Mouse (Mus musculus) liver, embryonic 15.5 days (tissue): ENCODE measurements around the gene Rps2. TPM values are rescaled to one million over a fixed set of nuclear protein-coding genes. Genes with fewer than 3 reads are reported as not detected.
A peak's percentile ranks its signal among the peaks of the same experiment; 100 is the strongest.

Experiments used
- ATAC-seq: fragments of 200-750 bp; cut with Nextera tagmentation; 2 replicates; pipeline ENCODE4 v1.8.0; 2017; ENCODE audit warnings: moderate number of reproducible peaks, mild to moderate bottlenecking, moderate library complexity; ENCODE audit not compliant: insufficient read depth
- H3K27ac ChIP-seq: fragments of 300-500 bp; sonication (generic); replicated peaks from 2 replicates; pipeline ENCODE4 v1.5.1; 2015; ENCODE audit warnings: mild to moderate bottlenecking, inconsistent platforms
- H3K27me3 ChIP-seq: fragments of 300-500 bp; sonication (generic); 2 replicates; pipeline ENCODE4 v1.6.1; 2015; ENCODE audit warnings: mild to moderate bottlenecking, inconsistent platforms
- H3K36me3 ChIP-seq: fragments of 300-500 bp; sonication (generic); replicated peaks from 2 replicates; pipeline ENCODE4 v1.6.1; 2015; ENCODE audit warnings: moderate library complexity, mild to moderate bottlenecking, inconsistent platforms
- H3K4me1 ChIP-seq: fragments of 300-500 bp; sonication (generic); replicated peaks from 2 replicates; pipeline ENCODE4 v1.6.1; 2015; ENCODE audit warnings: inconsistent platforms
- H3K4me2 ChIP-seq: fragments of 300-500 bp; sonication (generic); 2 replicates; pipeline ENCODE4 v1.6.1; 2015; ENCODE audit warnings: moderate library complexity, mild to moderate bottlenecking, inconsistent platforms
- H3K4me3 ChIP-seq: fragments of 300-500 bp; sonication (generic); replicated peaks from 2 replicates; pipeline ENCODE4 v1.5.1; 2015; ENCODE audit warnings: mild to moderate bottlenecking, inconsistent platforms
- H3K9ac ChIP-seq: fragments of 300-500 bp; sonication (generic); 2 replicates; pipeline ENCODE4 v1.6.1; 2015; ENCODE audit warnings: moderate library complexity, mild to moderate bottlenecking, inconsistent platforms
- H3K9me3 ChIP-seq: fragments of 300-500 bp; sonication (generic); replicated peaks from 2 replicates; pipeline ENCODE4 v1.6.1; 2016; ENCODE audit warnings: inconsistent platforms
- WGBS: fragments of 180-500 bp; shearing (Covaris S2); methylation state at CpG from one replicate; pipeline ENCODE4 v1.1.7; 2015; ENCODE audit warnings: mixed read lengths; ENCODE audit not compliant: insufficient replicate concordance; 5-methylcytosine and 5-hydroxymethylcytosine counted together
- polyA plus RNA-seq: library from polyadenylated mRNA; unstranded; fragments of >200 nt; fragmentation: Nextera tagmentation; extraction: Ambion mirVana; gene quantifications from 2 replicates; pipeline ENCODE4 v1.2.1, GENCODE M21; 2015

Rps2 gene
- polyA plus RNA-seq, 1 experiment from 2014 or later = 1,043 TPM

GRCm38 (mm10) chr17:24722220-24722924 lies 4.5 kb downstream of the Rps2 start:
- Histone ChIP-seq H3K9ac (peak overlapping the region; percentile 90), H3K27me3 (0 out of 2 replicates have a peak, but pooled peaks cover under 1% of the 10 kb centered on the region), H3K4me1 (peaks cover 57% of the 10 kb centered on the region), H3K4me3 (peak overlapping the region; percentile 92), H3K4me2 (peak overlapping the region; percentile 89), H3K36me3 (peaks cover 23% of the 10 kb centered on the region), H3K27ac (peak overlapping the region; percentile 88), H3K9me3 (no peaks in the 10 kb centered on the region)
- no peak for ATAC-seq
- 14% methylated on average over 13 of the region's 13 CpGs for WGBS

DNA sequence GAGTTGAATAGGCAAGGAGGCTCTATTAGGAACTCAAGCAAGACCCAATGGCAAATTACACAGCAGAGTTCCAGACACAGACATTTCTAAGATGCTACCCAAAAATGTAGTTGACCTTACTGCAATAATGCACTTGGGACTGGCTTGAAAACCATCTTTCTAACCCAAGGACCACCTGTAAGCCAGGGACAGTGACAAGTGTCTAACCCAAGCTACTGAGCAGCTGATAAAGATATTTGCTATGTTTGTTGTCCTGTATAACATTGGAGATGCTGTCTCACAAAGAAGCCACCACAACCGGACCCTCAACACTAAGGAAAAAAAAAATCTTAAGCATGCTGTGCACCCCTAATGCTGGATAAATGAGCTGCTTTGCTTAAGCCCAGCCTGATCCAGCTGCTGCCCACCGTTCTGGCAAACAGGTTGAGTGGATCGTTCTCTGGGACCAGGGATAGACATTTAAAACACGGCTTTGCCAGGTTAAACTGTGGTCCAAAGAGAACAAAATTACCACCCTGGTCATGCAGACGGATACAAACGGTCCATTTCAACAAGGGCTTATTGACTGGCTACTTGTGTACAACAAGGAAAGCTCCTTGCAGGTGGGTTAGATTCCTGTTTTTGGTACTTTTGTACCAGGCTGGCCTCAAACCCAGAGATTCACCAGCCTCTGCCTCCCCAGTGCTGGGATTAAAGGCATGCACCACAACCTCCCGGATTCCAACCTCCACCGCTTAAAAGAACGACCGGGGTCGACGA lies 5.4 kb downstream of the Rps2 start:
- Histone ChIP-seq H3K27me3 (peaks cover 10% of the 10 kb centered on the region; the same call in 1 of the 2 replicates), H3K36me3 (peaks cover 17% of the 10 kb centered on the region), H3K9me3 (no peaks in the 10 kb centered on the region), H3K4me2 (peak overlapping the region; percentile 89), H3K4me1 (peaks cover 50% of the 10 kb centered on the region), H3K27ac (peak overlapping the region; percentile 88), H3K9ac (peak overlapping the region; percentile 90), H3K4me3 (peak overlapping the region; percentile 92)
- WGBS = under 1% methylated on average over 12 of the region's 12 CpGs
- no peak for ATAC-seq

DNA sequence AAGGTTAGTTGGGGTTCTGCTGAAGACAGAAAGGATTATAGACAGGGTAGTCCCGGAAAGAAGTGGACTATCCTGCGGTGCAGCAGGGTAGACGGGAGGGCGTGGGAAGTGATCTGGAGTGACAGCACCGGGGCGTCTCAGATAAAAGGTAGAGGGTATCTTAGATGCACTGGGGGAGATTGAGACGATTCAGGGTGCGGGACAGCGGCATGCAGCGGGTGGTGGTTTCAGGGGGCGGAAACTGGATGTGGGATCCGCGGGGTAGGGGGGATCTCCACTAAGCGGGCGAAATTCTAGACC lies 5.9 kb downstream of the Rps2 start:
- H3K4me3 ChIP-seq = peak overlapping the region; percentile 92
- WGBS = under 1% methylated on average over 15 of the region's 15 CpGs

DNA sequence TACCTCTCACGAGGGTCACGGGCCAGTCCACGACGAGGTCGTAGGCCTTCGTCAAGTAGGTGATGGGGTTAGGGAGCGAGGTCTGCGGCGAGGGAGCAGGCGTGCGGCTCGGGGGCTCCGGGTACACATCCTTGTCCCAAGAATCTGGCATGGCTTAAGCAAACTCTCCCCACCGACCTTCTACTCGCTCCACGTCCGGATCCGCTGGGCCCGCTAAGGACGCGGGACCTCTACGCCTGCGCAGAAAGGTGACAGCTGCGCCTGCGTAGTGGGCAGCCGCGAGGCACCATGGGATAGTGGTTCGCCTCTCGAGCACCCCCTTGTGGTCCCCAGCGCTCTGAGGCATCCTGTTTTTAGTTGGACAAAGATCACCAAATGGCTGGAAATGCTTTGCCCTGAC lies 6.3 kb downstream of the Rps2 start, which contains the start of gene Ndufb10:
Gene Ndufb10 (minus strand): TSS at position 295 of the 400 bp plus-strand sequence.
- Histone ChIP-seq H3K36me3 (peaks cover 17% of the 10 kb centered on the region), H3K4me2 (peak within 1 kb of the TSS; percentile 89), H3K4me3 (peak within 1 kb of the TSS; percentile 92), H3K4me1 (peaks cover 41% of the 10 kb centered on the region), H3K27ac (peak within 1 kb of the TSS; percentile 88), H3K9me3 (no peaks in the 10 kb centered on the region), H3K9ac (peak within 1 kb of the TSS; percentile 90), H3K27me3 (peaks cover 10% of the 10 kb centered on the region; the same call in 1 of the 2 replicates)
- under 1% methylated on average over 30 of the region's 30 CpGs for WGBS
- ATAC-seq = peak; percentile 66

More for the DNA sequence above, 5.9 kb downstream of the Rps2 start:
- ATAC-seq = peak; percentile 54
- Histone ChIP-seq H3K36me3 (peaks cover 17% of the 10 kb centered on the region), H3K4me1 (peaks cover 45% of the 10 kb centered on the region), H3K9me3 (no peaks in the 10 kb centered on the region), H3K27me3 (peaks cover 10% of the 10 kb centered on the region; the same call in 1 of the 2 replicates), H3K9ac (peak overlapping the region; percentile 90), H3K4me2 (peak overlapping the region; percentile 89), H3K27ac (peak overlapping the region; percentile 88)

DNA sequence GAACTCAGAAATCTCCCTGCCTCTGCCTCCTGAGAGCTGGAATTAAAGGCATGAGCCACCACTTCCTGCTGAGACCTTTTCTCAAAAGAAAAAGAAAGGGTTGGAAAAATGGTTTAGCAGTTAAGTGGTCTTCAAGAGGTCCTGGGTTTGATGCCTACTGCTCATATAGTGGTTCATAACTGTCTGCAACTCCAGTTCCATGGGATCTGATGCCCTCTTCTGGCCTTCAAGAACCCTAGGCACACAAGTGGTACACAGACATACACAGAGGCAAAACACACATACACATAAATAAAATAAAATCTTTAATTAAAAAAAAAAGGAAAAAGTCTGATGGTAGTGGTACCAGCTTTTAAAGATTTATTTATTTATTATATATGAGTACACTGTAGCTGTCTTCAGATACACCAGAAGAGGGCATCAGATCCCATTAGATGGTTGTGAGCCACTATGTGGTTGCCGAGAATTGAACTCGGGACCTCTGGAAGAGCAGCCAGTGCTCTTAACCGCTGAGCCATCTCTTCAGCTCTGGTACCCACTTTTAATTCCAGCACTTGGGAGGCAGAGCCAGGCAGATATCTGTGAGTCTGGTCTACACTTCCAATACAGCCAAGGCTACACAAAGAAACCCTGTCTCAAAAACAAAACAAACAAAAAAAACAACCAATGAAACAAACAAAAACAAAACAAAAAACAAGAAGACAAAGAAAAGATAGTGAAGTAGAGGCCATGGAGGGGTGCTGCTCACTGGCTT lies 7.9 kb downstream of the Rps2 start:
- H3K9me3 ChIP-seq = no peaks in the 10 kb centered on the region
- 55% methylated on average over 3 of the region's 3 CpGs for WGBS
- H3K36me3 ChIP-seq = peaks cover 17% of the 10 kb centered on the region
- H3K4me2 ChIP-seq = no peak overlapping the region
- no peak overlapping the region for H3K9ac ChIP-seq
- no peak overlapping the region for H3K4me3 ChIP-seq
- H3K27me3 ChIP-seq = peaks cover 12% of the 10 kb centered on the region; the same call in 1 of the 2 replicates
- peaks cover 38% of the 10 kb centered on the region for H3K4me1 ChIP-seq
- H3K27ac ChIP-seq = no peak overlapping the region
- no peak for ATAC-seq

DNA sequence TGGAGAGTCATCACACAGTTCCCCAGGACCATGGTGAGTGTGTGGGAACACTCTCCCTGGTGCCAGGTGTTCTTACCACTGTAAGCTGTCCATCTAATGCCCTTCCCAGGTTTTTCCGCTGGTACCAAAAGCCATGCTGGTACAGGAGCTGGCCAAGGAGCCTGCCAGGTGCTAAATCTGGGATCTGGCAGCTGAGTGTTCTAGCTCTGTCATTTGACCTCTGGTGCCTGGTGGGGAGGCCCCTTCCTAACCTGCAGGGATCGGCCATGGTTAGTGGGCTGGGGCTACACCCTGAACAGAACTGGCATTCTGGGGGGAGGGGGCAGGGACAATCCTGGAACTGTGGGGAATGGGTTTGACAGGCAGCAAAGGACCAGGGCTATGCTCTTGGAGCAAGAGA lies 9.7 kb downstream of the Rps2 start, which contains the start of gene Rpl3l:
Gene Rpl3l (plus strand): TSS at position 203 of the 400 bp plus-strand sequence.
- Histone ChIP-seq H3K9ac (no peak within 1 kb of the TSS), H3K36me3 (peaks cover 1% of the 10 kb centered on the region), H3K4me2 (no peak within 1 kb of the TSS), H3K27me3 (peaks cover 13% of the 10 kb centered on the region; the same call in 1 of the 2 replicates), H3K4me1 (peaks cover 22% of the 10 kb centered on the region), H3K27ac (no peak within 1 kb of the TSS), H3K9me3 (no peaks in the 10 kb centered on the region), H3K4me3 (no peak within 1 kb of the TSS)
- WGBS = 65% methylated on average over 2 of the region's 2 CpGs
- no peak for ATAC-seq

- 69% methylated on average over 17 of the region's 17 CpGs for WGBS
- H3K27me3 ChIP-seq = peaks cover 13% of the 10 kb centered on the region; the same call in 1 of the 2 replicates
- H3K9me3 ChIP-seq = no peaks in the 10 kb centered on the region
- no peak overlapping the region for H3K4me3 ChIP-seq
- no peaks in the 10 kb centered on the region for H3K36me3 ChIP-seq
- no peak overlapping the region for H3K9ac ChIP-seq
- H3K4me2 ChIP-seq = no peak overlapping the region
- ATAC-seq = no peak
- no peak overlapping the region for H3K27ac ChIP-seq
- peaks cover 16% of the 10 kb centered on the region for H3K4me1 ChIP-seq
Measured at GRCm38 (mm10) chr17:24728184-24728583, 10.3 kb downstream of the Rps2 start.

GRCm38 (mm10) chr17:24729067-24729466 lies 11.2 kb downstream of the Rps2 start:
- Histone ChIP-seq H3K4me3 (no peak overlapping the region), H3K4me2 (no peak overlapping the region), H3K36me3 (no peaks in the 10 kb centered on the region), H3K4me1 (peaks cover 10% of the 10 kb centered on the region), H3K27me3 (peaks cover 13% of the 10 kb centered on the region; the same call in 1 of the 2 replicates), H3K9ac (no peak overlapping the region), H3K27ac (no peak overlapping the region), H3K9me3 (no peaks in the 10 kb centered on the region)
- ATAC-seq = no peak
- 68% methylated on average over 6 of the region's 6 CpGs for WGBS

DNA sequence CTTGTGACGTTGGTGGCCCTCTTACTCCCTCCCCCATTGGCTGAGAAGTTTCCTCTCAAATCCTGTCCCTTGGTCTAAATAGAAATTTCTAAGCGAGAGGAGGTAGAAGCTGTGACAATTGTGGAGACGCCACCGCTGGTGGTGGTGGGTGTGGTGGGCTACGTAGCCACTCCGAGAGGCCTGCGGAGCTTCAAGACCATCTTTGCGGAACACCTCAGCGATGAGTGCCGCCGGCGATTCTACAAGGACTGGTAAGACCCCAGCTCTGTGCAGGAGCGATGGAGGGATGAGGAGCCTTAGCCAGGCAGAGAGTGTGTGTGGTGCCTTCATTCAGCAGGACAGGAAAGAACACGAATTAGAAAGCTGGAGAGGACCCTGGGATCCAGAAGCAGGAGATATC lies 12.9 kb downstream of the Rps2 start:
- Histone ChIP-seq H3K27me3 (peaks cover 13% of the 10 kb centered on the region; the same call in 1 of the 2 replicates), H3K9ac (no peak overlapping the region), H3K36me3 (no peaks in the 10 kb centered on the region), H3K4me2 (no peak overlapping the region), H3K27ac (no peak overlapping the region), H3K4me1 (peaks cover 16% of the 10 kb centered on the region), H3K9me3 (no peaks in the 10 kb centered on the region), H3K4me3 (no peak overlapping the region)
- no peak for ATAC-seq
- 73% methylated on average over 14 of the region's 14 CpGs for WGBS

- H3K27ac ChIP-seq = no peak overlapping the region
- ATAC-seq = no peak
- H3K4me3 ChIP-seq = no peak overlapping the region
- H3K4me2 ChIP-seq = no peak overlapping the region
- H3K4me1 ChIP-seq = peaks cover 24% of the 10 kb centered on the region
- no peaks in the 10 kb centered on the region for H3K9me3 ChIP-seq
- WGBS = 67% methylated on average over 12 of the region's 12 CpGs
- peaks cover 12% of the 10 kb centered on the region; the same call in 1 of the 2 replicates for H3K27me3 ChIP-seq
- H3K9ac ChIP-seq = no peak overlapping the region
- no peaks in the 10 kb centered on the region for H3K36me3 ChIP-seq
Measured at GRCm38 (mm10) chr17:24732233-24732935, 14.5 kb downstream of the Rps2 start.
